Mouse (Mus musculus): ENCODE results near the gene Cfap97.
"Not testable (repeated sequence)": the region's sequence is repeated elsewhere in the genome, so short reads cannot be mapped to it uniquely, and the experiment has no call there.

Gene Cfap97

DNA sequence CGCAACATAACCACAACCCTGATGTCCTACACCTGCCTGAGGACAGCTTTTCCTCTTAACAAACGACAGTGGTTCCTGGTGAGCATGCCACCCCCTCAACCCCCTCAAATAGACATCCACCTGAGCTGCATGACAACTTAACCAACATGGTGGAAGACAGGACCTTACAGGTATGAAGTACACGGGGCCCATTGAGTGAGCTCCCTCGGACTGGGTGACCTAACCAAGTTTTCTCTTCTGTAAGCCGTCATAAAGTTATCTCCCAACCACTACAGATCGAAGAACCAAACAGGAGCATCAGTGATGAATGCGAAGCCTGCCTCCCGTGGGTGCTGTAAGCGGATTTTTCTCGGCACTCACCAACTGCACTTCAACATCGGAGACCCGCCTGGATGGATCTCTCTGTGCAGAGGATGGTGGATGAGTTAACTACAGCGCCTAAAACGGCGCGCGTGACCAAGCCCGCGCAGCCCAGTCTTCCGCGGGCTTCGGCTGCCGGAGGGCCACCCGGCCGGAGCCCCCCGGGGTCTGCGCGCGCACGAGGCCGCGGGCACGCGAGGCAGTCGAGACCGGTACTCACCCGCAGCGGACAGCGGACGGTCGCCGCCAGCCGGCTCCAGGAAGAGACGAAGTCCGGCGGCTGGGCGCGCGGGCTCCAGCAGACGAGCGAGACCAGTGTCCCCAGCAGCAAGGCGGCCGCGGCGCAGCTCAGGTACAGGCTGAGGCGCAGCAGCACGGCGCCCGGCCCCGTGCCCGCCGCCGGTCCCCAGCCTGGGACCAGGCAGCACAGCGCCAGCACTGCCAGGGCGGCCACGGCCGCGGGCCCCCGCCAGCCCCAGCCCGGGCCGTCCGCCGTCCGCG is at the start of gene Cfap97:
TSS of gene Cfap97 (plus strand) at position 570 of the 861 bp plus-strand sequence.
- peak; percentile 47 for DNase-seq (ENCODE audit: low read depth, low spot score)

GRCm38 (mm10) chr8:46103434-46103833 is 48.1 kb upstream of the Cfap97 start:
- no peak for DNase-seq (ENCODE audit: low read depth, low spot score)

- no peak for DNase-seq (ENCODE audit: low read depth, low spot score)
Observed at GRCm38 (mm10) chr8:46107690-46108089, 43.9 kb upstream of the Cfap97 start.

- not testable (repeated sequence) for DNase-seq (ENCODE audit: low read depth, low spot score)
Observed at GRCm38 (mm10) chr8:46113421-46114170, 38.0 kb upstream of the Cfap97 start.

DNA sequence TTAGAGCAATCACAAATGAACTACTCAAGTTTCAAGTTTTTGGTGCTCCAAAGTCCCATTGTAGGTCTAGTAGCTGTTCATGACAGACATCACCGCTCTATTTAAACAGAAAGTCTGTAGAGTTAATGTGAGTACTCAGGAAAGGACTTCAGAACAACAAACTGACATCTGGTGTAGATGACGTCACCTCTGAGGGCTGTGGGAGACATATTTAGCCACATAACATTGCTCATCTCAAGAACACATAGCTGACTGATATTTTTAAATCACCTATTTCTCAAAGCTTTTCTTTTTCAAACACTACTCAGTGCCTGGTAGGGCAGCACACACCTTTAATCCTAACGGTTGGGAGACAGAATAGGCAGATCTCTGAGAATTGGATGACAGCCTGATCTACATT is 34.4 kb upstream of the Cfap97 start:
- DNase-seq (ENCODE audit: low read depth, low spot score), result no peak

DNA sequence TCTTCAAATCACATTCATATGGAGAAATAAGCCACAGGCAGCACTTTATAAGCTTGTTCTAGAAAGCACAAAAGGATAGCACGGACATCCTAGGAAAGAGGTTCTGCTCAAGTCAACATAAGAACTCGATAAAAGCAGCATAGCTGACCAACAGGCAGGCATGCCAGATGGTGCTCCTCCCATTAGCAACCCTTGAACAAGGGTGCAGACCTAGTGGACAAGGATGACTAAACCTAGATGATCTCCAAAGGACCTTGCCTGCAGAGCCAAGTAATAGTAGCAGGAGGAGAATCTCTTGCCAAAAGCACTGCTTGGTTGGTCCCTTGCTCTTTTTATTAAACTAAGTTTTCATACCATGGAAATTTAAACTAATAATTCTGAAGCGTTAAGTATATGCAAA is 32.4 kb upstream of the Cfap97 start:
- DNase-seq (ENCODE audit: low read depth, low spot score), result no peak

DNA sequence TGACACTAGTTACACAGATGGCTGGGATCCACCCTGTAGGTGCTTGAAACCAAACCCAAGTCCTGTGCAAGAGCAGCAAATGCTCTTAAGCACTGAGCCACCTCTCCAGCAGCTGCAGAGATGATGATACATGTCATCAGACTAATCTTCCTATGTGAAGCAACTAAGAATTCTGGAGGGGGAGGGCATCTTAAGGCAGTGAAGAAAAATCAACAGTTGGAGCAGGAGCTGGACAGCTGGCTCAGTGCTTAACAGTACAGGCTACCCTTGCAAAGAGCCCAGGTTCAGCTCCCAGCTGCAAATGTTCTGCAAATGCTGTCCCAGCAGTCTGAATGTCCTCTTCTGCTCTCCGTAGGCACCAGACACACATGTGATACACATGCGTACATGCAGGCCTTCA is 29.1 kb upstream of the Cfap97 start:
- DNase-seq (ENCODE audit: low read depth, low spot score), result no peak

GRCm38 (mm10) chr8:46130426-46130825 is 21.1 kb upstream of the Cfap97 start:
- DNase-seq (ENCODE audit: low read depth, low spot score), result no peak

DNA sequence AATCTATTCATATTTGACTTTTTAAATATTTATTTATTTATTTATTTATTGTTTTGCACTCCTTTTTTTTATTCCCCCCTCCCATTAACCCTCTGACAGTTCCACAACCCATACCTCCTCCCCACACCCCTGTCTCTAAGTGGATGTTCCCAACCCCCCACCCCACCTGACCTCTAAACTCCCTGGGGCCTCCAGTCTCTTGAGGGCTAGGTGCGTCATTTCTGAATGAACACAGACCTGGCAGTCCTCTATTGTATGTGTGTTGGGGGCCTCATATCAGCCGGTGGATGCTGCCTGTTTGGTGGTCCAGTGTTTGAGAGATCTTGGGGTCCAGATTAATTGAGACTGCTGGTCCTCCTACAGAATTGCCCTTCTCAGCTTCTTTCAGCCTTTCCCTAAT is 16.0 kb upstream of the Cfap97 start:
- not testable (repeated sequence) for DNase-seq (ENCODE audit: low read depth, low spot score)

- DNase-seq (ENCODE audit: low read depth, low spot score), result no peak
Observed at GRCm38 (mm10) chr8:46137336-46137735, 14.2 kb upstream of the Cfap97 start.

DNA sequence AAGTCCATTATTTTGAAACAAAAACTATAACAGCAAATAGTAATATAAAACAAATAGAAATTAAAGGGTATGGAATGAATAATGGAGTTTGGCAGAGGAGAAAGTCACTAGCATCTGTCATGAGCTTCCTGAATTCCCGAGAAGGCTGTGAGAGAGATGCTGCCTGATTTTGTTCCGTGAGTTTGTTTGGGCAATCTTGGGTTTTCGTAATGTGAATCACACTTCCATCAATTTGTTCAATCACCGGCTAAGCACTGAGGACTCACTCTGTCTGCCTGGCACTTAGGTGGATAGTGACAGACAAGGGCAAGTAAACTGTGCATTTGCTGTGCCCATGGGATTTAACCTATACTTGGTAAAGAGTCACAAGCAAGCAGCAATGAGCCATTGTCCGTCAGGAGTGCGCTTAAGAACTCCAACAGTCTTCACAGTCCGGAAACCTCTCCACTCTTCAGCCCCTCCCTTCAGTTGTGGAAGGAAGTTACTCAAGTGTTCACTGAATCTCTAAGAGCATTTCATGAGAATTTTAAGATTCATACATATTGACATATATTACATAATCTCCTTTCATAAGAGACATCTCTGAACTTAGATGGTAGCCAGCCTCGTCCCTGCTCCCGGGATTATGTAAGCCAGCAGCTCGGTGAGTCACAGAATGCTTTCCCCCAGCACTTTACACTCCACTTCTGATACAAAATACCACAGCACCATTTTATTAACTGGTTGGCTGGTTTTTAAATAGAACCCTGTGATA is 13.6 kb upstream of the Cfap97 start:
- no peak for DNase-seq (ENCODE audit: low read depth, low spot score)

- no peak for DNase-seq (ENCODE audit: low read depth, low spot score)
Observed at GRCm38 (mm10) chr8:46140376-46141120, 11.0 kb upstream of the Cfap97 start.

DNA sequence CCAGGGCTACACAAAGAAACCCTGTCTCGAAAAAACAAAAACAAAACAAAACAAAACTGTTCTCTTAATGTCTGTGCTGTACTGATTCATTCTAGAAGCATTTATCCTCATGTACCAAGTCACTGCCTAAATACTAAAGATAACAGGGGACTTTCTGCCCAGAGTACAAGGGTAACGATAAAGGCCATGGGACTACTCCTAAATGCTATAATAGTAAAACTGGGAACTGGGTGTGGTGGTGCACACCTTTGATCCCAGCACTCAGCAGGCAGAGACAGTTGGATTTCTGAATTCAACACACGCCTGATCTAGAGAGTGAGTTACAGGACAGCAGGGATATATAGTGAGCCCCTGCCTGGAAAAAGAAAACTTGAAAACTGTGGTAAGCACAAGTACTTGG is 9.9 kb upstream of the Cfap97 start:
- DNase-seq (ENCODE audit: low read depth, low spot score), result no peak

DNA sequence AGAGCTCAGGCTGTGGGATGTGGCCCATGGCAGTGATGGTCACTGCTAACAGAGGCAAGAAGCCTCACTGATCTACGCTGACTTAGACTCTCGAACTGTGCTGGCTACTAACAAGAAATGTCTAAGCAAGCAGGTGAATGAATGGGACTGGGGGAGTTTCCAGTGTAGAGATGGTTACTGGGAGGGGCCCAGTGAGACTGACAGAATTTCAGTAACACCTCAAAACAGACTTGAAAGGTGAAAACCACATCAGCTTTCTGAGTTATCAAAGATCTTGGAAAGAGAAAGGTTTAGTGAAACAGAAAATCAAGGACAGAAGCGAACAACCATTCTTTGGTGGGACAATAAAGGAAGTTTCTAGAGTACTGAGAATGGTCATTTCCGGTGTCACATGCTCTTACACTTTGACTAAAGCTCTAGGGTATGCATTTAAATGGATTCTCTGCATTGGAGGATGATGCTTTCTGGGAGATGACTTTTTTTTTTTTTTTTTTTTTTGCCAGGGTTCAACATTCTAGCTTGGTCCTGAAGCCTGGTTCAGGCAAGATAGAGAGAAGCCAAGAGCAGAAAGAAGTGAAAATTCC is 9.0 kb upstream of the Cfap97 start:
- DNase-seq (ENCODE audit: low read depth, low spot score), result no peak

DNA sequence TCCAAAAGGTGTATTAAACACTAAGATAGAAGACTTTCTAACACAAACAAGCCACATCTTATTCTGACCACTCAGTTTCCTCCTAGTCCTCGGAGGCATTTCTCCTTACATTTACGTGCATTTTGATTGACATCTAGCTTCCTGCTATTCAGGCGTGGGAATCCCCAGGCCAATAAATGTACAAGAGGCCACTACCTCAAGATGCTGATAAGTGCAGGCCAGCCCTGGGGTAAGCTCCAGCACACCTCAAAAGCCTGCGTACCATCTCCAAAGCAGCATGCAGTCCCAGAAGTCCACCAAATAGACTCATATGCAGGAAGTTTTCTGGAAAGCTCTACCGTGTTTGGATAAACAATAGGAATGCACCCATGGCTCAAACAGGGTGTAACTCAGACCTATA is 8.1 kb upstream of the Cfap97 start:
- DNase-seq (ENCODE audit: low read depth, low spot score), result no peak

DNA sequence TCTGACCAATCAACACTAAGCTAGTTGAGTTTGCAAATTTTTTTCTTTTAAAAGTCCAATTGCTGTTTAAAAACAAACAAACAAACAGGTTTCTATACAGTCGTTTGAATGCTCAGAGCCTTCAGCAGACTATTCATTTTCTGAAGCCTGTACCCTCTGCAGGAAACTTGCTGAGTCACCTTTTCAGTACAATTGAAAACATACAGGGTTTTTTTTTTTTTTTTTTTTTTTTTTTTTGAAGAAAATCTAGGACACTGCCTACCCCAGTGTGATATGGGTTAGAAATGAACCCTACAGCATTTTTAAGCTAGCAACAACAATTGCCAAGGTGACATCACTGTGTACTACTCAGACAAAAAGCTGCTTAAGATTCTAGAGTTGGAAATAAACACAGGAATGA is 7.6 kb upstream of the Cfap97 start:
- DNase-seq (ENCODE audit: low read depth, low spot score), result no peak

GRCm38 (mm10) chr8:46146173-46146572 is 5.4 kb upstream of the Cfap97 start:
- DNase-seq (ENCODE audit: low read depth, low spot score), result no peak

DNA sequence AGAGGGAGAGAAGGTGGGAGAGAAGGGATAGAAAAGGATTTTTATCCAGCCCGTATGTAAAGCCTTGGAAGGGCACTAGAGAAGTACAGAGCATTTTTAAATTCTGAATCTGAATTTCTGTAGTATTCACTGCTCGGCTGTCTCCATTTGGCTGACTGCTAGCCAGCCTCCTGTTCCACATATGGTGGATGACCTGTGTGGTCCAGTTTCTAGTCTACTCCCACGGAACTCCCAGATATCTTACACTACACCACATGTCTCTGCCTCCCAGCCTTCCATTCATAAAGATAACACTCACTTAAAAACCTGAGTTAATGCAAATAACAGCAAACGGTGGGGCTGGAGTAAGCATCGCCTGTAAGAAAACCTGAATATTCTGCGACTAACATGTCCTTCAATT is 2.3 kb upstream of the Cfap97 start:
- no peak for DNase-seq (ENCODE audit: low read depth, low spot score)

GRCm38 (mm10) chr8:46149782-46150181 is 1.8 kb upstream of the Cfap97 start:
- DNase-seq (ENCODE audit: low read depth, low spot score), result peak; percentile 34

DNA sequence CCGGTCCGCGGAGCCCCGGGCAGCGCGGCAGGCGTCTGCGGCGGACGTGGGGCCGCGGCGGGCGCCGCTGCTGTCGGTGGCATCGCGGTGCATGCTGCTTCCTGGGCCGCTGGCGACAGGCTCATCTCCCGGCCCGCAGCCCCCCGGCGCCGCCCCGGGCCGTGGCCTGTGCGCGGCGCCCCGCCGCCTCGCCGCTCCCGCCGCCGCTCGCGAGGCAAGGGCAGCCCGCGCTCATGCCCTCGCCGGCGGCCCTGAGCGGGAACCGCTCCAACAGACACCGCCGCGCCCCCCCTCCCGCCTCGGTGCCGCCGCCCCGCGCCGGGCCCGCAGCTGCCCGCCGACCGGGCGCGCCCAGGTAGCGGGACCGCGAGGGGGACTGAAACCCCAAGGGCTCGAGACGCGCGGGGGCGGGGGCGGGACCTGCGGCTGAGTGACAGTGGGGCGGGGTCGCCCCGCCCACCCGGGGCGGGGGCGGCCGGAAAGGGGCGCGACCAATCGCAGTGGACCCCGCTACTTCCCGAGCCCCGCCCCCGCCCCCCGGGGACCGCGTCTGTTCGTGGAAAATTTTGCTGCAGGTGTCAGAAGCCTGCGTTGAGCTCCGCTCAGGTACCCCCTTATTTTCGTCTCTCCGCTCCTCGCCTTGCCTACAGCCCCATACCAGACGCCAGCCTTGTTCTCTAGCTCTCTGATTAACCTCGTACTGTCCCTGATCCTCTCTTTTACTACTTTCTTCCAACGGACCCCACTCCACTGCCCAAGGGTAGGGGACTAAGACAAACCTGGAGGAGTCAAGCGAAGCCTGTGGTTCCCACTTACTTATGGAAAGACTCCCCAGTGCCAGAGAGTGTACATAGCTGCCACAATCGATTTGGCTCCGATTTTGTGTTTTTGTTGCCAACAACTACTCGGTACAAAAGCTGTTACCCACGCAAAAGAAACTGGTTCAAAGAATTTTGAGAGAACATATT is 777 bp downstream of the Cfap97 start, which contains the start of gene Snx25:
TSS of gene Snx25 (minus strand) at position 96 of the 968 bp plus-strand sequence.
- DNase-seq (ENCODE audit: low read depth, low spot score), result peak; percentile 80

All from R1 (cell line).